Mouse (Mus musculus) midbrain, embryonic 10.5 days (tissue): Measurements from ENCODE around the gene Krtap15. TPM values are rescaled to one million over a fixed set of nuclear protein-coding genes. Genes with fewer than 3 reads are reported as not detected.

Source experiments
- DNase-seq: peaks from one replicate; pipeline ENCODE4 v3.0.0-alpha.2; 2017; ENCODE audit warnings: low spot score
- H3K27ac ChIP-seq: fragments of 300-500 bp; sonication (generic); replicated peaks from 2 replicates; pipeline ENCODE4 v1.5.1; 2016; ENCODE audit warnings: mild to moderate bottlenecking
- H3K27me3 ChIP-seq: fragments of 300-500 bp; sonication (generic); 2 replicates; pipeline ENCODE4 v1.6.1; 2016; ENCODE audit warnings: low read depth, mild to moderate bottlenecking; ENCODE audit not compliant: poor library complexity, severe bottlenecking
- H3K36me3 ChIP-seq: fragments of 300-500 bp; sonication (generic); 2 replicates; pipeline ENCODE4 v1.6.1; 2016; ENCODE audit warnings: mild to moderate bottlenecking, moderate library complexity
- H3K4me1 ChIP-seq: fragments of 300-500 bp; sonication (generic); 2 replicates; pipeline ENCODE4 v1.6.1; 2016
- H3K4me3 ChIP-seq: fragments of 300-500 bp; sonication (generic); 2 replicates; pipeline ENCODE4 v1.5.1; 2016; ENCODE audit warnings: mild to moderate bottlenecking, moderate library complexity
- H3K9me3 ChIP-seq: fragments of 300-500 bp; sonication (generic); replicated peaks from 2 replicates; pipeline ENCODE4 v1.6.1; 2016; ENCODE audit warnings: mild to moderate bottlenecking
- WGBS: fragments of 180-500 bp; shearing (Covaris S2); methylation state at CpG from one replicate; pipeline ENCODE4 v1.1.7; 2016; 5-methylcytosine and 5-hydroxymethylcytosine counted together
- polyA plus RNA-seq: library from polyadenylated mRNA; unstranded; fragments of >200 nt; fragmentation: Nextera tagmentation; extraction: Ambion mirVana; gene quantifications from 2 replicates; pipeline ENCODE4 v1.2.1, GENCODE M21; 2016

Krtap15 gene
- polyA plus RNA-seq: not detected in 2 replicates

- no peaks in the 10 kb centered on the region for H3K36me3 ChIP-seq
- H3K4me1 ChIP-seq: no peaks in the 10 kb centered on the region
- WGBS: 86% methylated on average over 3 of the region's 3 CpGs
- no peaks in the 10 kb centered on the region for H3K9me3 ChIP-seq
- no peaks in the 10 kb centered on the region for H3K27me3 ChIP-seq
- no peak within 1 kb of the TSS for H3K4me3 ChIP-seq
- H3K27ac ChIP-seq: no peak within 1 kb of the TSS
- no peak for DNase-seq
These were observed at the start of gene Krtap15 for GRCm38 (mm10) chr16:88820066-88820465. TSS of gene Krtap15 (plus strand) at chr16:88820215.

DNA sequence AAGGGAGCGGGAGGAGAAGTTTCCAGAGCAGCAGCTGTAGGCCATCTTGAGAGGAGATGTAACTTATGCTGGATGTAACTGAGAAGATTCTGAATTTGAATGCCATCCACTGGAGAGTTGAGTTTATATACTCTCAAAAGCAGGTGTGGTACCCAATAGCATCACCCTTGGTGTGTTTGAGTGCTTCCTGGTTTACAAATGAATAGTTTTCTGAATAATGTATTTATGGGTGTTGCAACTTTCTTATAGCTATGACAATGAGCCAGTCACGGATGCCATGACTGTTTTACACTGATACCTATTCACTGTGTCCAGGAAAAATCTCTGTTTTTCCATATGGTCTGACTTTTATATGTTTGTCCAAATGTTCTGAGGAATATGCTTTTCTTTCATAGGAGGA is 45.9 kb upstream of the Krtap15 start, which contains the start of gene 2310057N15Rik:
2310057N15Rik (minus strand) TSS at position 101 of the 400 bp plus-strand sequence.
- no peak for DNase-seq
- Histone ChIP-seq H3K4me3 (no peak within 1 kb of the TSS), H3K36me3 (no peaks in the 10 kb centered on the region), H3K27ac (no peak within 1 kb of the TSS), H3K4me1 (no peaks in the 10 kb centered on the region), H3K9me3 (no peaks in the 10 kb centered on the region), H3K27me3 (no peaks in the 10 kb centered on the region)
- WGBS: 91% methylated on average over 2 of the region's 2 CpGs

DNA sequence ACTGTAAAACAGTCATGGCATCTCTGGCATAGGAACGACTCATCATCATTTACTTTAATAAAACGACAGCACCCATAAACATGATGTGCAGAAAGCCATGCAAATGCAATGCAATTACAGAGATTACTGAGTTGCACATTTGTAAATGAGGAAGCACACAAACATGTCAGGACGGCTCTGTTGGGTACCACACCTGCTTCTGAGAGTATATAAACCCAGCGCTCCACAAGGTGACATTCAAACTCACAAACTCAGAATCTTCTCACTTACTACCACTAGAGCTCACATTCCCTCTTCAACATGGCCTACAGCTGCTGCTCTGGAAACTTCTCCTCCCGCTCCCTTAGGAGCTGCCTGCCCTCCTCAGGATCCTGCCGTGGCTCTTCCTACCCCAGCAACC is 42.4 kb upstream of the Krtap15 start, which contains the start of gene Gm5965:
Gm5965 (plus strand) TSS at position 301 of the 400 bp plus-strand sequence.
- H3K36me3 ChIP-seq: no peaks in the 10 kb centered on the region
- no peak within 1 kb of the TSS for H3K4me3 ChIP-seq
- no peaks in the 10 kb centered on the region for H3K9me3 ChIP-seq
- H3K27ac ChIP-seq: no peak within 1 kb of the TSS
- no peak for DNase-seq
- H3K27me3 ChIP-seq: no peaks in the 10 kb centered on the region
- H3K4me1 ChIP-seq: no peaks in the 10 kb centered on the region
- WGBS: 87% methylated on average over 6 of the region's 6 CpGs

DNA sequence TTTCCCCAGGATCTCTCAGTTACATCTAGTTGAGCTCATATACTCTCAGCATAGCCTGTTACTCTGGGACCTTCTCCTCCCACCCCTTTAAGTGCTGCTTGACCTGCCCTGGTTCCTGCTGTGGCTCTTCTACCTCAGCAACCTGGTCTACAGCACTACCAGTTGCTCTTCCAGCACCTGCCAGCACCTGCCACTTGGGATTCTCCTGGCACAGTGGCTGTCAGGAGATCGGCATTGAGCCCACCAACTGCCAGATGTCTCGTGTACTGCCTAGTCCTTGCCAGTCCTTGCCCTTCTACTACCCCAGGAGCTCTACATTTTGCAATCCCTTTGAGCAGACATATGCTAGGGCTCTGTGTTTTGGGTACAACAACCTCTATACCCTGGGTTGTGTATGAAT is 33.2 kb upstream of the Krtap15 start:
- H3K27ac ChIP-seq: no peak overlapping the region
- no peak overlapping the region for H3K4me3 ChIP-seq
- WGBS: 92% methylated on average over 2 of the region's 2 CpGs
- no peaks in the 10 kb centered on the region for H3K4me1 ChIP-seq
- DNase-seq: no peak
- H3K9me3 ChIP-seq: no peaks in the 10 kb centered on the region
- H3K27me3 ChIP-seq: no peaks in the 10 kb centered on the region
- H3K36me3 ChIP-seq: no peaks in the 10 kb centered on the region

GRCm38 (mm10) chr16:88811827-88812226 is 8.2 kb upstream of the Krtap15 start, which contains the start of gene Gm20741:
TSS of gene Gm20741 (minus strand) at chr16:88812220.
- Histone ChIP-seq H3K36me3 (no peaks in the 10 kb centered on the region), H3K27ac (no peak within 1 kb of the TSS), H3K27me3 (no peaks in the 10 kb centered on the region), H3K9me3 (no peaks in the 10 kb centered on the region), H3K4me1 (no peaks in the 10 kb centered on the region), H3K4me3 (no peak within 1 kb of the TSS)
- WGBS: 85% methylated on average over 2 of the region's 2 CpGs
- DNase-seq: no peak

DNA sequence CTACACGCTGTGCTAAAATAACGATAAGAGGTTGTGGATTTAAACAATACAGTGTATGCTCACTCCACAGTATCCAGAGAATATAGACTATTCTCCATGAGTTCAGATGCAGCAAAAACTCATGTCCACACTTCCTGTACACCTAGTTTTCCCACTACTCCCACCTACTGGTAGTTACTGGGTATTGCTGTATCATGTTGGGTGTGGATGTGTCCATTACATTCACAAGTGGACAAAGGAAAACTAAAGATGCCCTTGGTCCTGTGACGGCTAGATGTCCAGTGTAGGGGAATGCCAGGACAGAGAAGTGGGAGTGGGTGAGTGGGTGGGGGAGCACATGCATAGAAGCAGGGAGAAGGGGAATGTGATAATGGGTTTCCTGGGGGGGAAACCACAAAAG is 3.7 kb downstream of the Krtap15 start:
- Histone ChIP-seq H3K27ac (no peak overlapping the region), H3K36me3 (no peaks in the 10 kb centered on the region), H3K9me3 (no peaks in the 10 kb centered on the region), H3K4me1 (no peaks in the 10 kb centered on the region), H3K27me3 (no peaks in the 10 kb centered on the region), H3K4me3 (no peak overlapping the region)
- DNase-seq: no peak
- WGBS: 80% methylated on average over 3 of the region's 3 CpGs

DNA sequence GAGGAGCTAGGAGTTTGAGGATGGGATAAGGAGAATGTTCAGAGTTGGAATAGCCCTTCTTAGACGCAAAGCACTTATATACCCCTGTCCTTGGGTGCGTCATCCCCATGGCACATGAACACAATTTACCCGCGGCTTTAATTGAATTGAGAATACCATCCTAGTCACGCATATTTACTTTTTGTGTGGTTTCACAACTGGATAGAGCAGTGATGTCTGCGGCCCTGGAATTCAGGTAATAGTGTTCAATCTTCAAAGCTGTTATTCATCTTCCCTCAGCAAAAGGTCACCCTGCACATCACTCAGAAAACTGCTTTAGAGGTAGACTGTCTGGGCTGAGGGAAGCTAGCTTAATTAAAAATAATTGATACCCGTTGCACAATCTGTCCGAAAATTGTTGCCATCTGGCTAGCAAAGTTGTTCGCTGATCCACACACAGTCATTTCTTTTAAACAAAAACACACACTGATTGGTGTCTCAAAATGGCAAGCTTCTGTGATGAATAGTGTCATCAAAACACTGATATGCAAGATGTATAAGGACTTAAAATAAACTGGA is 6.2 kb downstream of the Krtap15 start, which contains the start of gene Krtap14:
Krtap14 (minus strand) TSS at position 51 of the 558 bp plus-strand sequence.
- Histone ChIP-seq H3K27ac (no peak within 1 kb of the TSS), H3K36me3 (no peaks in the 10 kb centered on the region), H3K4me1 (no peaks in the 10 kb centered on the region), H3K9me3 (no peaks in the 10 kb centered on the region), H3K27me3 (no peaks in the 10 kb centered on the region), H3K4me3 (no peak within 1 kb of the TSS)
- 91% methylated on average over 9 of the region's 9 CpGs for WGBS
- no peak for DNase-seq

DNA sequence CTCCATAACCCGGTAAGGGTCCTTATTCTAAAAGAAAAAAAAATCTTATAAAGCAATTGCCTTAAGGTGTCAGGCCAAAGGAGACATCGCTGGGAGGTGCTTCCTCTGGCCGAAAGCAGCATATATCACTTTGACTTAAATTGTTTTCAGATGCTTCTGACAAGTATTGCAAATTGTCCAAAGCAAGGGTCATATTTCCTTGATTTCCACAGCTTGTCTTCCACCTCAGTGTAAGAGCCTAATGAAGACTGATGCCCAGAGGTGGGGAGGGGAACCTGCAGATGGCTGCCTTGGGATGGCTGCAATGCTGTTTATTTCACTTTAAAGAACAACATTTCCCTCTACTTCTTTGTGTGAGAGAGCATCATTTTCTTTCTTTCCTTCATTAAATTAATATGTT is 7.0 kb downstream of the Krtap15 start:
- 81% methylated on average over 3 of the region's 3 CpGs for WGBS
- H3K4me1 ChIP-seq: no peaks in the 10 kb centered on the region
- H3K9me3 ChIP-seq: no peaks in the 10 kb centered on the region
- no peaks in the 10 kb centered on the region for H3K27me3 ChIP-seq
- H3K36me3 ChIP-seq: no peaks in the 10 kb centered on the region
- DNase-seq: no peak
- H3K4me3 ChIP-seq: no peak overlapping the region
- H3K27ac ChIP-seq: no peak overlapping the region

DNA sequence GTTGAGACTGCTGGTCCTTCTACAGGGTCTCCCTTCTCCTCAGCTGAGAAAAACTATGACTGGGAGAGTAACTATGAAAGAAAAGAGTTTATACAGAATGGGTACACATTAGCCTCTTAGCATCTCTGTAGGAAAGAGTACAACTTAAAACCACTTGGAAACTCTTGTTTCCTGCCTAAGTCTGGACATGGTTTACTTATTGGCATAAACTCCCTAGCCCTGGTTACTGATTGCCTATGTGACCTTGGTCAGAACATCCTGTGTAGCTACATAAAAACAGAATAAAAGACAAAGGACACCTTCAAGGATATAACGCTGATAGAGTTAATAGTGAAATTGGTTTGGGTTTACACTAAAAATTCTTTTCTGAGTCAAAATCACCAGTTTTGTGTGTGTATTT is 27.3 kb downstream of the Krtap15 start:
- no peaks in the 10 kb centered on the region for H3K36me3 ChIP-seq
- H3K4me1 ChIP-seq: no peaks in the 10 kb centered on the region
- no peaks in the 10 kb centered on the region for H3K27me3 ChIP-seq
- WGBS: 95% methylated on average over 1 of the region's 1 CpGs
- no peak overlapping the region for H3K4me3 ChIP-seq
- H3K9me3 ChIP-seq: no peaks in the 10 kb centered on the region
- H3K27ac ChIP-seq: no peak overlapping the region
- DNase-seq: no peak

GRCm38 (mm10) chr16:88848558-88848957 is 28.5 kb downstream of the Krtap15 start:
- DNase-seq: no peak
- WGBS: 89% methylated on average over 4 of the region's 4 CpGs

DNA sequence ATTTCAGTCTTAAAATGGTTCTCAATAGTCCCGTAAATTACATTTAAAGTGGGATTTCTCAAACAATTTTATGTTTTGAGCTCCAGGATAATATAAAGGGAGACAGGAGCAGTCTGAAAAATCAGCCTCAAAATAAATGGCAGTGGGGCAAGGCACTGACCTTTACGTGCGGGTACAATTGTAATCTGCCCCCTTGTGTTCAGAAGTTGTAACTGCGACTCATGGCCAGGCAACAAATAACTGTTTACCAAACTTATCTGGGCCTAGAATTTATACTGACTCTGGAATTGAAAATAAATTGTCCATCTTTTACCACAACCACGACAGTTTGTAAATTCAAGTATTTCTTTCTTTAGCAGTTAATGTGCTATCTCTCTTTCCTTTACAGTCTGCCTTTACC is 31.4 kb downstream of the Krtap15 start:
- Histone ChIP-seq H3K9me3 (no peaks in the 10 kb centered on the region), H3K27ac (no peak overlapping the region), H3K27me3 (no peaks in the 10 kb centered on the region), H3K4me3 (no peak overlapping the region), H3K4me1 (no peaks in the 10 kb centered on the region), H3K36me3 (no peaks in the 10 kb centered on the region)
- WGBS: 11% methylated on average over 5 of the region's 5 CpGs
- no peak for DNase-seq

More at GRCm38 (mm10) chr16:88848558-88848957, 28.5 kb downstream of the Krtap15 start:
- Histone ChIP-seq H3K36me3 (no peaks in the 10 kb centered on the region), H3K9me3 (no peaks in the 10 kb centered on the region), H3K4me3 (no peak overlapping the region), H3K27me3 (no peaks in the 10 kb centered on the region), H3K27ac (no peak overlapping the region), H3K4me1 (no peaks in the 10 kb centered on the region)

DNA sequence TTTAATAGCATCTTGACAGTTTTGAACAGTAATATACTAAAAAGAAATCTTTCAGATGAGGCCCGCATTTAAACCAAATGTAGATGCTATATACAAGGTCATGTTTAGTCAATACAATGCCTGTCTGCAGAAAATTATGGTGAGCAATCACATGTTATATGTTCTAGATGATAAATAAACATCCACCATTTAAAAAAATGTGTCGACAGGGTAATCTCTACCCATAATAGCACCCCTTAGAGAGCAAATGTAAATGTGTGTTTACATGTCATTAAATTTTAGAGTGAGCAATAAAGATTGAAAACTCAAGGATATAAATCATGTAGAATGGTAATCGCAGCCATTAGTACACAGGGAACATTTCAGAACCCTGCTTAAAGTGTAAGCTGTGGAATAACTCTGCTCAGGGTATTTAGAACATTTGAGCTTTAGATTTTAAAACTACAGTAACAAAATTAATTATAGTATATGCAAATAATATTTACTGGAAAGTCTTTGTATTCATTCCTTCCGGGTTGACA is 44.9 kb downstream of the Krtap15 start:
- Histone ChIP-seq H3K27ac (no peak overlapping the region), H3K27me3 (no peaks in the 10 kb centered on the region), H3K4me1 (no peaks in the 10 kb centered on the region), H3K9me3 (no peaks in the 10 kb centered on the region), H3K4me3 (no peak overlapping the region), H3K36me3 (no peaks in the 10 kb centered on the region)
- 91% methylated on average over 4 of the region's 4 CpGs for WGBS
- DNase-seq: no peak

- H3K27me3 ChIP-seq: no peaks in the 10 kb centered on the region
- WGBS: 94% methylated on average over 6 of the region's 6 CpGs
- no peak within 1 kb of the TSS for H3K4me3 ChIP-seq
- no peaks in the 10 kb centered on the region for H3K36me3 ChIP-seq
- no peaks in the 10 kb centered on the region for H3K9me3 ChIP-seq
- H3K4me1 ChIP-seq: no peaks in the 10 kb centered on the region
- H3K27ac ChIP-seq: no peak within 1 kb of the TSS
- DNase-seq: no peak
These were observed 49.3 kb downstream of the Krtap15 start, which contains the start of gene Krtap19-1 for GRCm38 (mm10) chr16:88869311-88869710. TSS of gene Krtap19-1 (minus strand) at chr16:88869411.
